Comparison of ENCODE assay signal across 15 mouse cellular contexts in the genomic region with DNA sequence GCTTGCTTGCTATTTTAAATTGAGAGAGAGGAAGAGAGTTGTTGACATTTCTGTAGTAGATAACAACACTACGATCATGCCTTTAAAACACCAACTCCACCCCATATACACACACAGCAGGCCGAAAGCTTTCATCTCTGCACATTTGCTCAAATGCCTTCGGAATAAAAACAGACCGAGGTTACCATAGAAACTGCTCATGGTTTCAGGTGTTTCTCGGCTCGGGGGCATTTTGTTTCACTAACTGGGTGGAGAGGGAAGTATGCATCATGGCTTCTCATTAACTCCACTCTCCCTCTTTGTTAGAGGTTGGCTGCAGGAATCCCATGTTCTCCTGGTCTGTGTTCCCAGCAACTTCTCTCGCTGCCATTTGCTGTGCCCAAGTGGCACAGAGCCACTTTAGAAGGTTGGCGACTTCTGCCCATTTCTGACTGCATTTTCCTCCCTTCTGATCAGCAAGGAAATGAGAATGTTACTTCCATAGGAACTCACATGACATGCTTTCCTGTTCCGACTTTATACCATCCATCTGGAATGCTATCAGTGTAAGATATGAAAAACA. TPM values are rescaled to one million over a fixed set of nuclear protein-coding genes. Genes with fewer than 3 reads are reported as not detected.
A peak's percentile ranks its signal among the peaks of the same experiment; 100 is the strongest.
DNase-seq lines count a peak whose midpoint lies in the region; ATAC-seq and TF ChIP-seq lines count a peak whose summit lies in the region.
"Had no signal": no experiment of that assay in that cellular context is flagged by ENCODE, and none has a peak within 500 bp of the region (broad histone marks: within the 10 kb centered on the region; RNA-seq: fewer than 3 reads in every experiment).

No protein-coding gene starts in this region.

- H3K27ac ChIP-seq in hindbrain, postnatal 0 days = no peak overlapping the region
- no peak overlapping the region for H3K27ac ChIP-seq in hindbrain, embryonic 16.5 days (ENCODE audit: low read depth, low read length)
- no peak overlapping the region for H3K27ac ChIP-seq in kidney, adult 2 months (ENCODE audit: insufficient read depth, low read depth, low read length)
- H3K27ac ChIP-seq: neural tube, embryonic 12.5 days had no signal

- no peak for ATAC-seq in hindbrain, postnatal 0 days
- ATAC-seq in hindbrain, embryonic 16.5 days = no peak

- H3K36me3 ChIP-seq in hindbrain, postnatal 0 days (ENCODE audit: insufficient read depth, low read length) = no peaks in the 10 kb centered on the region
- H3K36me3 ChIP-seq in hindbrain, embryonic 16.5 days (ENCODE audit: control insufficient read depth, insufficient read depth, low read length) = no peaks in the 10 kb centered on the region
- H3K36me3 ChIP-seq in kidney, adult 2 months (ENCODE audit: control insufficient read depth, insufficient read depth, low read length) = no peaks in the 10 kb centered on the region
- H3K36me3 ChIP-seq: neural tube, embryonic 12.5 days had no signal

- no peak overlapping the region for H3K4me2 ChIP-seq in hindbrain, postnatal 0 days (ENCODE audit: low read depth, low read length)
- no peak overlapping the region for H3K4me2 ChIP-seq in hindbrain, embryonic 16.5 days (ENCODE audit: low read length)
- H3K4me2 ChIP-seq: neural tube, embryonic 12.5 days had no signal

- H3K4me3 ChIP-seq in hindbrain, postnatal 0 days (ENCODE audit: low read length) = no peak overlapping the region
- H3K4me3 ChIP-seq in hindbrain, embryonic 16.5 days (ENCODE audit: low read length) = no peak overlapping the region
- H3K4me3 ChIP-seq in kidney, adult 2 months (ENCODE audit: insufficient read depth, low read depth, low read length) = no peak overlapping the region
- H3K4me3 ChIP-seq: neural tube, embryonic 12.5 days had no signal

- WGBS in hindbrain, postnatal 0 days = 43% methylated on average over 9 of the region's 9 CpGs
- 42% methylated on average over 9 of the region's 9 CpGs for whole genome bisulfite sequencing in hindbrain, embryonic 16.5 days
- 45% methylated on average over 9 of the region's 9 CpGs for WGBS in kidney, adult 2 months

- H3K4me1 ChIP-seq in hindbrain, postnatal 0 days (ENCODE audit: insufficient read depth, low read length) = no peaks in the 10 kb centered on the region
- no peaks in the 10 kb centered on the region; the same call in 1 of the 2 replicates for H3K4me1 ChIP-seq in hindbrain, embryonic 16.5 days (ENCODE audit: control insufficient read depth, insufficient read depth, low read depth, low read length)
- no peaks in the 10 kb centered on the region for H3K4me1 ChIP-seq in kidney, adult 2 months (ENCODE audit: control insufficient read depth, insufficient read depth, low read length)
- H3K4me1 ChIP-seq: neural tube, embryonic 12.5 days had no signal

- no peak overlapping the region for H3K9ac ChIP-seq in hindbrain, postnatal 0 days (replicated peaks; ENCODE audit: low read length)
- H3K9ac ChIP-seq in hindbrain, embryonic 16.5 days (ENCODE audit: low read depth, low read length) = no peak overlapping the region
- H3K9ac ChIP-seq: neural tube, embryonic 12.5 days had no signal

- H3K27me3 ChIP-seq in hindbrain, postnatal 0 days (ENCODE audit: insufficient read depth, low read length) = no peaks in the 10 kb centered on the region
- H3K27me3 ChIP-seq in hindbrain, embryonic 16.5 days (replicated peaks; ENCODE audit: control insufficient read depth, insufficient read depth, low read length) = no peaks in the 10 kb centered on the region
- H3K27me3 ChIP-seq in kidney, adult 2 months (replicated peaks; ENCODE audit: control insufficient read depth, insufficient read depth, low read length) = no peaks in the 10 kb centered on the region
- H3K27me3 ChIP-seq: neural tube, embryonic 12.5 days had no signal

- TF ChIP-seq CTCF in hindbrain, postnatal 0 days (IDR thresholded peaks at IDR 0.05; ENCODE audit: low read depth) = no peak
- TF ChIP-seq CTCF in kidney, adult 2 months (conservative IDR thresholded peaks at IDR 0.05; ENCODE audit: insufficient read depth, insufficient read length, low read depth, low read length) = no peak

- peak; percentile 21 to 27 for DNase-seq in cerebellum, adult 18-20 months
- no peak for DNase-seq in cerebellum, postnatal 4 days (ENCODE audit: low spot score in 2 of 2)
- DNase-seq in hindbrain, postnatal 0 days (ENCODE audit: low spot score) = peak; percentile 37
- peak; percentile 66 to 73 for DNase-seq in spleen, postnatal 36 days (ENCODE audit: low spot score in 2 of 2)
- no peak for DNase-seq in spleen, adult 12 weeks (ENCODE audit: low spot score)
- no peak for DNase-seq in adrenal gland, adult 2 months
- DNase-seq in kidney, adult 2 months = no peak
- DNase-seq: adrenal gland, postnatal 36 days; heart, postnatal 36 days; kidney, postnatal 14 days had no signal

- no peak for TF ChIP-seq POLR2A in kidney, adult 2 months (IDR thresholded peaks at IDR 0.05; ENCODE audit: low read depth, low read length)

- no peaks in the 10 kb centered on the region for H3K9me3 ChIP-seq in hindbrain, postnatal 0 days (ENCODE audit: low read length)
- H3K9me3 ChIP-seq in hindbrain, embryonic 16.5 days (ENCODE audit: control insufficient read depth, low read length) = no peaks in the 10 kb centered on the region
- H3K9me3 ChIP-seq: neural tube, embryonic 12.5 days had no signal

RNA-seq across cellular contexts. Expression of a gene that starts 5.6 kb away (rescaled TPM):
- 12.3 and 15.4 TPM in 2 replicates for total RNA-seq in hindbrain, postnatal 0 days (2014; rRNA removed)
- 23.6 and 26.7 TPM in 2 replicates for polyA plus RNA-seq in hindbrain, postnatal 0 days (2015; fragmentation: Nextera tagmentation; extraction: Ambion mirVana)
- 11.9 and 13.6 TPM in 2 replicates for polyA plus RNA-seq in hindbrain, embryonic 16.5 days (2015; fragmentation: Nextera tagmentation; extraction: Ambion mirVana)
- 10 to 100 TPM; 32.6 to 68.2 TPM for total RNA-seq in adrenal gland, adult 2 months (2021)
- 9.0 and 10.0 TPM in 2 replicates for polyA plus RNA-seq in adrenal gland, adult 2 months (2012; rRNA removed)
- polyA plus RNA-seq in kidney, adult 2 months (2012; rRNA removed) = 11.2 and 13.7 TPM in 2 replicates

RNA-seq across cellular contexts. Expression of a gene that starts 49.2 kb away (rescaled TPM):
- not detected in 2 replicates for total RNA-seq in hindbrain, postnatal 0 days (2014; rRNA removed)
- 0.40 and 0.52 TPM in 2 replicates for polyA plus RNA-seq in hindbrain, postnatal 0 days (2015; fragmentation: Nextera tagmentation; extraction: Ambion mirVana)
- polyA plus RNA-seq in hindbrain, embryonic 16.5 days (2015; fragmentation: Nextera tagmentation; extraction: Ambion mirVana) = 0.04 and 0.06 TPM in 2 replicates
- 1 to 10 TPM in 1 of 2 experiments, under 1 TPM in 1; 0.17 to 4.0 TPM for total RNA-seq in adrenal gland, adult 2 months (2021)
- 0.40 and 2.0 TPM in 2 replicates for polyA plus RNA-seq in adrenal gland, adult 2 months (2012; rRNA removed)
- polyA plus RNA-seq in kidney, adult 2 months (2012; rRNA removed) = not detected in 2 replicates
- total RNA-seq: heart, postnatal 36 days; megakaryocyte, adult 5-6 weeks had no signal

RNA-seq across cellular contexts. Expression of a gene that starts 55.2 kb away (rescaled TPM):
- 0.52 TPM in 1 of 2 replicates, not detected in the other for total RNA-seq in hindbrain, postnatal 0 days (2014; rRNA removed)
- polyA plus RNA-seq in hindbrain, postnatal 0 days (2015; fragmentation: Nextera tagmentation; extraction: Ambion mirVana) = 0.16 TPM in 1 of 2 replicates, not detected in the other
- not detected in 2 replicates for polyA plus RNA-seq in hindbrain, embryonic 16.5 days (2015; fragmentation: Nextera tagmentation; extraction: Ambion mirVana)
- not detected for total RNA-seq in adrenal gland, adult 2 months (2021)
- polyA plus RNA-seq in adrenal gland, adult 2 months (2012; rRNA removed) = not detected in 2 replicates
- not detected in 2 replicates for polyA plus RNA-seq in kidney, adult 2 months (2012; rRNA removed)
- total RNA-seq: adrenal gland, postnatal 36 days; heart, adult 8-10 months; heart, postnatal 36 days; left cerebral cortex, postnatal 14 days; megakaryocyte, adult 5-6 weeks had no signal
- polyA plus RNA-seq: neural tube, embryonic 12.5 days had no signal

Comparison
In these comparisons a context has a peak if more than half of its experiments do, and no peak if none do; other contexts are left out.
1. DNase-seq: peak in cerebellum, adult 18-20 months (2 of 2), hindbrain, postnatal 0 days (single experiment) and spleen, postnatal 36 days (2 of 2); none in cerebellum, postnatal 4 days (0 of 2), spleen, adult 12 weeks (single experiment), adrenal gland, adult 2 months (single experiment) and kidney, adult 2 months (single experiment).